Mouse (Mus musculus): Measurements from ENCODE around the gene Mycbpap. TPM values are rescaled to one million over a fixed set of nuclear protein-coding genes. Genes with fewer than 3 reads are reported as not detected.

Gene Mycbpap
- polyA plus RNA-seq (2012; ENCODE audit: low replicate concordance) = 0.10 and 0.17 TPM in 2 replicates

GRCm38 (mm10) chr11:94521219-94521843 is at the start of gene Mycbpap:
TSS of gene Mycbpap (minus strand) at chr11:94521742.

GRCm38 (mm10) chr11:94564437-94565150 is 43.1 kb upstream of the Mycbpap start, which contains the start of gene Chad:
TSS of gene Chad (plus strand) at chr11:94565047.

GRCm38 (mm10) chr11:94548888-94549690 is 27.5 kb upstream of the Mycbpap start, which contains the start of gene Rsad1:
TSS of gene Rsad1 (minus strand) at chr11:94549255.

GRCm38 (mm10) chr11:94499661-94500152 is 21.8 kb downstream of the Mycbpap start, which contains the start of gene Epn3:
TSS of gene Epn3 (minus strand) at chr11:94499974.

GRCm38 (mm10) chr11:94486001-94486400 is 35.5 kb downstream of the Mycbpap start, which contains the start of gene Spata20:
TSS of gene Spata20 (minus strand) at chr11:94486179.

GRCm38 (mm10) chr11:94473707-94474543 is 47.6 kb downstream of the Mycbpap start, which contains the start of gene Cacna1g:
TSS of gene Cacna1g (minus strand) at chr11:94474198.

Other genes starting within 250 kb of the Mycbpap start
- gene Gm21885, start 239.9 kb downstream of the Mycbpap start, polyA plus RNA-seq (2012; ENCODE audit: low replicate concordance) = not detected in 2 replicates
- gene Luc7l3, start 199.8 kb downstream of the Mycbpap start, polyA plus RNA-seq (2012; ENCODE audit: low replicate concordance) = 13.0 and 52.8 TPM in 2 replicates
- gene Ankrd40, start 193.7 kb downstream of the Mycbpap start, polyA plus RNA-seq (2012; ENCODE audit: low replicate concordance) = 54.1 and 80.2 TPM in 2 replicates
- 8.5 and 28.8 TPM in 2 replicates for gene Abcc3, start 128.7 kb downstream of the Mycbpap start, polyA plus RNA-seq (2012; ENCODE audit: low replicate concordance)
- 1.0 and 26.3 TPM in 2 replicates for gene Cacna1g, start 47.5 kb downstream of the Mycbpap start, polyA plus RNA-seq (2012; ENCODE audit: low replicate concordance)
- not detected in 2 replicates for gene Spata20, start 35.6 kb downstream of the Mycbpap start, polyA plus RNA-seq (2012; ENCODE audit: low replicate concordance)
- not detected in 2 replicates for gene Epn3, start 21.8 kb downstream of the Mycbpap start, polyA plus RNA-seq (2012; ENCODE audit: low replicate concordance)
- 1.5 and 1.6 TPM in 2 replicates for gene Rsad1, start 27.5 kb upstream of the Mycbpap start, polyA plus RNA-seq (2012; ENCODE audit: low replicate concordance)
- gene Chad, start 43.3 kb upstream of the Mycbpap start, polyA plus RNA-seq (2012; ENCODE audit: low replicate concordance) = 0.31 and 0.75 TPM in 2 replicates
- gene Acsf2, start 80.1 kb upstream of the Mycbpap start, polyA plus RNA-seq (2012; ENCODE audit: low replicate concordance) = 137 and 196 TPM in 2 replicates
- 38.7 and 80.5 TPM in 2 replicates for gene Lrrc59, start 108.0 kb upstream of the Mycbpap start, polyA plus RNA-seq (2012; ENCODE audit: low replicate concordance)
- gene Mrpl27, start 132.0 kb upstream of the Mycbpap start, polyA plus RNA-seq (2012; ENCODE audit: low replicate concordance) = 11.0 and 35.8 TPM in 2 replicates
- 1.1 and 4.2 TPM in 2 replicates for gene Eme1, start 132.2 kb upstream of the Mycbpap start, polyA plus RNA-seq (2012; ENCODE audit: low replicate concordance)
- gene Xylt2, start 155.8 kb upstream of the Mycbpap start, polyA plus RNA-seq (2012; ENCODE audit: low replicate concordance) = 27.7 and 40.0 TPM in 2 replicates
- not detected in 2 replicates for gene Gm11541, start 182.8 kb upstream of the Mycbpap start, polyA plus RNA-seq (2012; ENCODE audit: low replicate concordance)
- gene Cdc34b, start 220.0 kb upstream of the Mycbpap start, polyA plus RNA-seq (2012; ENCODE audit: low replicate concordance) = not detected in 2 replicates

Data from hematopoietic multipotent progenitor cell, adult 10-12 weeks (in vitro differentiated cells).